Mouse (Mus musculus): ENCODE measurements around the gene Sox6.

DNA sequence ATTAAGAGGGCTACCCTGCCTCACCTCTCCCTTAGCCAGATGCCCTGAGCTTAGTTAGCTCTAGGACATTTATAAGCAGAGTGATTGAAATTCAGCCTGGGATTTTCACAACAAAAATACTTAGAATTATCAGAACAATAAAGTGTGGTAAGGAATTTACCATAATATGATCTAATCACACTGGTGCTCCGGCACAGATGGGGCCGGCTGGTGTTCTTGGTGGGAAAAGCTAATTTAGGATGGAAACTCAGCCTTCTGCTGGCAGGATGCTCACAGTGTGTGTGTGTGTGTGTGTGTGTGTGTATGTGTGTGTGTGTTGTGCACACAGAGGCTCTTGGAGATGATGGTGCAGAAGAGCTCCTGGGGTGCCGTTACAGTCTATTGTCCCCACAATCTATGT is 501.0 kb downstream of the Sox6 start:
- no peak for TF ChIP-seq CTCF (conservative IDR thresholded peaks at IDR 0.05; ENCODE audit: low read length)
- no peak for TF ChIP-seq POU5F1 (IDR thresholded peaks at IDR 0.05; ENCODE audit: borderline replicate concordance, low read length)
